Mouse (Mus musculus): ENCODE measurements around the gene Rnf138rt1.
A peak's percentile ranks its signal among the peaks of the same experiment; 100 is the strongest.

The Rnf138rt1 gene

DNA sequence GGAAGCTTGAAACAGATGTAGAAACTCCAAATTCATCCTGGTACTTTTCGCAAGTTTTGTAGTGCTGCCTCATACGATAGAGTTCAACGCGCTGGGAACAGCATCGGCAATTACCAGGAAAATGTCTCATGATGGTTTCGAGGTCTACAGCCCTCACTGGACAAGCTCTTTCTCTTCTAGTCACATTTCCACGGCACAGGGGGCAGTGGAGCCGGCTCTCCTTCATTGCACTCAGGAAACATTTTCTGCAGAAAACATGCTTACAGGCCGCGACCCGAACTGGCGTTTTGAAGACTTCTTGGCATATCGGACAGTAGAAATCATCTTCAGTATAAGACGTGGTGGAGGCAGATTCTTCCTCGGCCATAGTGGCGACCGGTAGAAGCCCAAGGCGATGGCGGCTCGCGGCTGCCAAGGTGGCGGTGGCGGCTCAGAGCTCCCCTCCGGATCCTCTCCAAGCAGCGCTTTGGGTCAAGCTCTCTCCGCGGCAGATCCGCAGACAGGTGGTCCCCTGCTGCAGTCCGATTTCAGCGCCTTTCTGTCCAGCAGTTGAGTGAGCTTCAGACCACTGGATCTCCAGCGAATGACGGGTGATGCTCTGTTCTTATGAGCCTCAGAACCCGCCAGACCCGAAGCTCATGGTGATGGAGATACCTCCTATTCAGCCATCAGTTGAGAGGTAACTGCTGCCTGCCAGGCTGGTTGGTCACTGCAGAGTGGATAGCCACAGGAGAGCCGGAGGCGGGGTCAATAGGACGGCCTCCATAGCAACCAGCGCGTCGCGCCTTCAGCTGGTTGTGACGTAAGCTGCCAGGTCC lies at the start of gene Rnf138rt1:
Rnf138rt1 (minus strand) TSS at position 713 of the 818 bp plus-strand sequence.
- DNase-seq (ENCODE audit: extremely low spot score, low spot score), result peak; percentile 29

DNA sequence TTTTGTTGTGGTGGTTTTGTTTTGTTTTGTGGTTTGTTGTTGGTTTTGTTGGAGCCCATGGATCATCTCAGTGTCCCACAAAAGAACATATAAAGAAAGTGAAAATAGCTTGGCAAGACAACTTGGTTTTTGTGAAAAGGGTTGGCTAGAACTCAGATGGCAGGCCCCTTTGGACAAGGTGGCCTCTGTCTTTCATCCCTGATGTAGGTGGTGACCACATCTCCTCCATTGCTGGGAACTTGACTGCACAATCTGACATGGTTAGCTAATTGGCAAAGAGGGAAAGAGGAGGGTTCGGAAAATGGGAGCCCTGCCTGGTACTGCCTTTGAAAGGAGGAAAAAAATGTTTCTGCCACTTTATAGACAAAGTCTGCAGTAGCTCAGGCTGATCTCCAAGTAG lies 46.1 kb upstream of the Rnf138rt1 start:
- no peak for DNase-seq (ENCODE audit: extremely low spot score, low spot score)

DNA sequence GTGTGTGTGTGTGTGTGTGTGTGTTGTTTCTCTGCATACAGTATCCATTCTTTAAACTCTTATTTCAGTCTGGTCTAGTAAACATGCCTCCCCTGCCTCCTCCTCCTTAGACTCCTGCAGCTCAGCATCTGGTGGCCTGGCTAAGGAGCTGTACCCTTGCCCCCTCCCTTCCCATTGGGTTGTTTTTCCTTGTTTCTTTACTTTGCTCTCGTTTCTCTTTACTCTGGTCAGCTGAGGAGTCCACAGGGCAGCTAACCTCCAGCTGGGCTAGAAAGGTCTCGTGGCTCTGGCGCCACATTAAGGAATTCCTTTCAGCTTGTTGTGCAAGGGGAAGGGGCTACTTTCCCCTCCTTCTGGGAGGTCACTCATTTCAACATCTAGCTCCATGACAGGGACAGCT lies 5.2 kb upstream of the Rnf138rt1 start:
- DNase-seq (ENCODE audit: extremely low spot score, low spot score), result no peak

DNA sequence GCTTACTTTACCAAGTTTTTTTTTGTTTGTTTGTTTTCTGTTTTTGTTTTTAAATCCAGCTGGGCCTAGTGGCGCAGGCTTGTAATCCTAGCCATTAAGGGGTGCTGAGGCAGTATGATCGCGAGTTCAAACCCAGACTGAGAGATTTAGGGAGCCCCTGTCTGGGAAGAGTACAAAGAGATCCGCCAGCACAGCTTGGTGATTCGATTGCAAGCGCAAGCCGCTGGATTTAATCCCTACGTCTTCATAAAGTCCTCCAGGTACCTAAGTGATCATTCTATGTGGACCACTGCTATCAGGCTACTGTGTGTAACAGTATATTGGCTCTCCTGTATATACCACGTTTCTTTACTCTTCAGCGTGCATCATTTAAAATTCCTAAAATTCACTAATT lies 303 bp upstream of the Rnf138rt1 start:
- DNase-seq (ENCODE audit: extremely low spot score, low spot score), result no peak

DNA sequence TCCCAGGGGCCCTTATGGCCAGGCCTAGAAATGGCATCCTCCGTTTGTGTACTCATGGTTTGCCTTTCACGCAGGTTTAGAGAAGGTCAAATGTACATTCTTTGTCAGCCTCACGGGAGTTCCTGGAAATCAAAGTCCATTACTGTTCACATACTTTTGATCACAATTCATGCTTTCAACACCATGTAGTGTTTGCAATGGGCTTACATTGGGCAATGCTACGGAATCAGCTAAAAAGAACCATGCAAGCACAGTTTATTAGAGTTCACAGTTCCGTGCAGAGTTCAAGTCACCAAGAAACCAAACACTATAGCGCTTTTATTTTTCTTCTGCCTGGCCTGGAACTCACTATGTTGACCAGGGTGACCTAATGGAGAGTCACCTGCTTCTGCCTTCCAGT lies 15.1 kb downstream of the Rnf138rt1 start:
- DNase-seq (ENCODE audit: extremely low spot score, low spot score), result no peak

DNA sequence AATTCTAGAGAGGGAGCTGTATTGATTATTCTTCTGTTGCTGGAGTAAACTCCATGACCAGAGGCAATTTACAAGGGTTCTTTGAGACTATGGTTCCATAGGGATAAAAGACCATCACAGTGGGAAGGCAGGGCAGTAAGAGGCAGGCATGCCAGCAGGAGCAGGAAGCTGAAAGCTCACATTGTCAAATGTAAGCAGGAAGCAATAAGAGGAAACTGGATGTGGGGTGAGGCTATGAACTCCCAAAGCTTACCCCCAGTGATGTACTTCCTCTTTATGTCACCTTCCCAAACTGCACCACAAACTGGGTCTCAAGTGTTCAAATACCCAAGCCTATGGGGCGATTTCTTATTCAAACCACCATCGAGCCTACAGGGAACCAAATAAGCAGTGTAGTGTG lies 17.2 kb downstream of the Rnf138rt1 start:
- DNase-seq (ENCODE audit: extremely low spot score, low spot score), result no peak

DNA sequence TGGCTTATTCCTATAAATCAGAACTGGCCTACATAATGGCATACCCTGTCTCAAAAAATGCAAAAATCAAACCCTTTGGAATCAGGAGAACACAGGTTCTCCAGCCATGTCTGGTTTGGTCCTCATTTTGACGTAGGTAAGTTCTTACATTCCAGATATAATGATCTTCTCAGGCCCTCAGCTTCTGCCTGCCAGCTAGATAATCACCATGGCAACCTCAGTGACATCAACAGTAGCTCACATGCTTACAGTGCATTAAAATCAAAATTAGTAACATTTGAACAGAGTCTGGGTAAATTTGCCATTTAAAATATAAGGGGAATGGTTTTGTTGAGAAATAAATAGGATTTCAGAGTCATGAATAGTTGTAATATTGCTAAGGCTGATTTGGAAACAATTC lies 22.2 kb downstream of the Rnf138rt1 start:
- no peak for DNase-seq (ENCODE audit: extremely low spot score, low spot score)

- DNase-seq (ENCODE audit: extremely low spot score, low spot score), result no peak
Measured at GRCm38 (mm10) chrX:163734145-163734544, 27.0 kb downstream of the Rnf138rt1 start.

DNA sequence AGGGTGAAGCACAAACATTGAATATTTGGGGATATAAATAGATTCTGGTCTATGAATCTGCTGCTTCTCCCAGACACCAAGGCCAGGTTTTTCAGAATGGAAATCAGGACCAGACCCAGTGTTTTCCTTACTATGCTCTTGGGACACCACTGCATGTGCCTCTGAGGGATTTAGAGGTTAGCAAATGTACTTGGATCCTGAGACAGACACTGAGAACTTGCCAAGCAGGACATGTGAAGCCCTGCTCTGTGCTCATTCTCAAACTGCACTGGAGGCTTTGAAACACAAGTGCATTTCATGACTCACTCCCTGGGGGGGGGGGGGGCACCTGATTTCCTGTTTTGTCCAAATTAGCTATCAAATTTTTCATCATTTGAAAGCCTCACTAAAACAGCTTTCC lies 37.5 kb downstream of the Rnf138rt1 start:
- no peak for DNase-seq (ENCODE audit: extremely low spot score, low spot score)

DNA sequence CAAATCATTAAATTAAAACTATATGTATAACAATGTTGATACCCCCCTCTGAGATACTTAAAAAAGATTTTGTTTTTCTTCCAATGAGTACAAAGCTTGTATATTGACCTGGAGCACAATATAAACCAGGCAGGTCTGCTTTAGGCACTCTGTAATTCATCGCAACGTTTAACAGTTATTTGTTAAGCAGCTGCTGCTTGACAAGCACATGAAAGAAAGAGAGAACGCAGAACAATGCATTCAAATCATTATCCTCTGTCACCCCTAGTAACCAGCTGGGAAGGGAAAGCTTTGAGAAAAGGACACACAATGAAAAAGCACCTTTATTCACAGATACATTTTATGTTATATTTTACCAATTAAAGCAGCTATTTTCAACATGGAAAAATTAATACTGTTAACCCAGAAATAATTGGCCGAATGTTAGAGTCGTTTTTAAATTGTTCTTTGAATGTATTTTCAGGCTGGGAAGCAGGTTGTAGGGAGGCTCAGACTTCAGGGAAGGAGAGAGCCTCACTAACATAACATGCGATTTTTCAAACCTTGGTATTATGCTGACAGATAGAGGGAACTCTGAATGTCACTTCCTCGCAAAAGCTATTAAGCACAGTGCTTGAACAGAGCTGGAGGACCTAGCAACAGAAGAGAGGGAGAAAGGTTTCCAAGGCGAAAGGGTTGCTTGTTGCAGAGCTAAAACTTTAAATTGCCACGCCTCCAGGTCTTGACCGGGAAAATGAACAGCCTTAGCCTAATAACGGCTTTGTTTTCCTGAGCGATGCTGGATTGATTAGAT lies 38.1 kb downstream of the Rnf138rt1 start:
- DNase-seq (ENCODE audit: extremely low spot score, low spot score), result no peak

- DNase-seq (ENCODE audit: extremely low spot score, low spot score), result no peak
Measured at GRCm38 (mm10) chrX:163720597-163720996, 40.5 kb downstream of the Rnf138rt1 start.

Measured in neural tube, embryonic 10.5 days (tissue).